Mouse (Mus musculus) gastrocnemius, postnatal 14 days (tissue): ENCODE measurements at regions not wholly inside any gene's neighbourhood (a gene's known extent, or its start where the extent isn't known, plus 50 kb on each side); places are given as distances from the start of the nearest gene placed in this dataset.

Experiments
- DNase-seq: peaks from one replicate; pipeline ENCODE4 v3.0.0; 2021; ENCODE audit warnings: mixed read lengths
- intact Hi-C: fragments of 180-260 bp; cut with DNase I; formaldehyde crosslinking; loops from one replicate; pipeline ENCODE4 v1.15.1; 2025; ENCODE audit warnings: low total_unique reads

- intact Hi-C loops: no loop called here
- DNase-seq: no peak
Measured at GRCm38 (mm10) chr5:111542077-111542476, 124.9 kb downstream of the Mn1 start.

- intact Hi-C loops: no loop called here
- no peak for DNase-seq
Measured at GRCm38 (mm10) chr5:111543721-111544495, 126.7 kb downstream of the Mn1 start.

GRCm38 (mm10) chr5:111553471-111554382 lies 136.6 kb downstream of the Mn1 start:
- intact Hi-C loops: no loop called here
- DNase-seq: no peak

- DNase-seq: no peak
- intact Hi-C loops: no loop called here
Measured at GRCm38 (mm10) chr5:111554551-111555311, 137.6 kb downstream of the Mn1 start.

GRCm38 (mm10) chr5:111555312-111555957 lies 138.3 kb downstream of the Mn1 start:
- DNase-seq: no peak
- intact Hi-C loops: no loop called here

- DNase-seq: no peak
- intact Hi-C loops: no loop called here
Measured at GRCm38 (mm10) chr5:111555981-111556380, 138.8 kb downstream of the Mn1 start.

- intact Hi-C loops: no loop called here
- peak; percentile 38 for DNase-seq
Measured at GRCm38 (mm10) chr5:111560432-111560831, 143.3 kb downstream of the Mn1 start.

GRCm38 (mm10) chr5:111561301-111561700 lies 144.1 kb downstream of the Mn1 start:
- intact Hi-C loops: no loop called here
- DNase-seq: no peak

- peak; percentile 61 for DNase-seq
- intact Hi-C loops: no loop called here
Measured at GRCm38 (mm10) chr5:111570826-111571225, 153.7 kb downstream of the Mn1 start.

GRCm38 (mm10) chr5:111573265-111573873 lies 156.2 kb downstream of the Mn1 start:
- no peak for DNase-seq

GRCm38 (mm10) chr5:111574219-111574840 lies 157.2 kb downstream of the Mn1 start:
- intact Hi-C loops: no loop called here
- DNase-seq: no peak

More at GRCm38 (mm10) chr5:111573265-111573873, 156.2 kb downstream of the Mn1 start:
- intact Hi-C loops: no loop called here

GRCm38 (mm10) chr5:111575376-111575775 lies 158.2 kb downstream of the Mn1 start:
- intact Hi-C loops: no loop called here
- DNase-seq: no peak

GRCm38 (mm10) chr5:111577441-111577840 lies 156.3 kb upstream of the Gm26897 start:
- DNase-seq: no peak

GRCm38 (mm10) chr5:111578088-111578487 lies 155.6 kb upstream of the Gm26897 start:
- no peak for DNase-seq
- intact Hi-C loops: no loop called here

More at GRCm38 (mm10) chr5:111577441-111577840, 156.3 kb upstream of the Gm26897 start:
- intact Hi-C loops: no loop called here

GRCm38 (mm10) chr5:111578977-111579727 lies 154.6 kb upstream of the Gm26897 start:
- intact Hi-C loops: no loop called here
- DNase-seq: no peak

- intact Hi-C loops: no loop called here
- DNase-seq: peak; percentile 28
Measured at GRCm38 (mm10) chr5:111580870-111581771, 152.6 kb upstream of the Gm26897 start.

- intact Hi-C loops: no loop called here
Measured at GRCm38 (mm10) chr5:111582004-111582403, 151.7 kb upstream of the Gm26897 start.

More at GRCm38 (mm10) chr5:111582004-111582403, 151.7 kb upstream of the Gm26897 start:
- DNase-seq: no peak
